Mouse (Mus musculus) heart, embryonic 14.5 days (tissue): Measurements from ENCODE around the gene Mid1. TPM values are rescaled to one million over a fixed set of nuclear protein-coding genes. Genes with fewer than 3 reads are reported as not detected.
"Not testable (repeated sequence)": the region's sequence is repeated elsewhere in the genome, so short reads cannot be mapped to it uniquely, and the experiment has no call there.

ENCODE experiments used
- ATAC-seq: fragments of 200-750 bp; cut with Nextera tagmentation; 2 replicates; pipeline ENCODE4 v1.8.0; 2017; ENCODE audit warnings: low read depth, moderate TSS enrichment; ENCODE audit not compliant: insufficient number of reproducible peaks, insufficient read depth, low FRiP score
- H3K27ac ChIP-seq, 2 experiments: fragments of 200-500 bp in 1 of 2; fragments of 300-500 bp in 1 of 2; sonication (generic) in 1 of 2; replicated peaks in 1 of 2; 2 replicates each; pipeline ENCODE4 v1.5.1; 2012 to 2014; ENCODE audit warnings: low read depth in 2 of 2, low read length in 2 of 2, control low read depth in 1 of 2, mild to moderate bottlenecking in 1 of 2, mixed read lengths in 1 of 2; ENCODE audit not compliant: control insufficient read depth in 1 of 2, insufficient read depth in 1 of 2
- H3K27me3 ChIP-seq: fragments of 300-500 bp; sonication (generic); 2 replicates; pipeline ENCODE4 v1.6.1; 2014; ENCODE audit warnings: mild to moderate bottlenecking, low read length, control low read depth; ENCODE audit not compliant: control insufficient read depth, insufficient read depth
- H3K36me3 ChIP-seq: fragments of 300-500 bp; sonication (generic); 2 replicates; pipeline ENCODE4 v1.6.1; 2014; ENCODE audit warnings: mild to moderate bottlenecking, control low read depth, low read length, mixed read lengths; ENCODE audit not compliant: control insufficient read depth, insufficient read depth
- H3K4me1 ChIP-seq, 2 experiments: fragments of 200-500 bp in 1 of 2; fragments of 300-500 bp in 1 of 2; sonication (generic) in 1 of 2; 2 replicates each; pipeline ENCODE4 v1.6.1; 2012 to 2014; ENCODE audit warnings: low read length in 2 of 2, control low read depth in 1 of 2, mixed read lengths in 1 of 2; ENCODE audit not compliant: control insufficient read depth in 2 of 2, insufficient read depth in 2 of 2
- H3K4me2 ChIP-seq: fragments of 300-500 bp; sonication (generic); 2 replicates; pipeline ENCODE4 v1.6.1; 2014; ENCODE audit warnings: mild to moderate bottlenecking, low read length
- H3K4me3 ChIP-seq, 2 experiments: fragments of 200-500 bp in 1 of 2; fragments of 300-500 bp in 1 of 2; sonication (generic) in 1 of 2; 2 replicates each; pipeline ENCODE4 v1.5.1; 2012 to 2014; ENCODE audit warnings: low read length in 2 of 2, mild to moderate bottlenecking in 2 of 2, control low read depth in 1 of 2, low read depth in 1 of 2, moderate library complexity in 1 of 2; ENCODE audit not compliant: control insufficient read depth in 1 of 2, insufficient read depth in 1 of 2
- H3K9ac ChIP-seq: fragments of 300-500 bp; sonication (generic); 2 replicates; pipeline ENCODE4 v1.6.1; 2014; ENCODE audit warnings: mild to moderate bottlenecking, low read length
- H3K9me3 ChIP-seq: fragments of 300-500 bp; sonication (generic); 2 replicates; pipeline ENCODE4 v1.6.1; 2016; ENCODE audit warnings: low read length, control low read depth; ENCODE audit not compliant: control insufficient read depth
- WGBS: fragments of 180-500 bp; shearing (Covaris S2); extraction: QIAGEN DNeasy Blood & Tissue Kit; methylation state at CpG from one replicate; pipeline ENCODE4 v1.1.7; 2014; 5-methylcytosine and 5-hydroxymethylcytosine counted together
- polyA plus RNA-seq: library from polyadenylated mRNA; unstranded; fragments of >200 nt; fragmentation: Nextera tagmentation; extraction: Ambion mirVana; gene quantifications from 2 replicates; pipeline ENCODE4 v1.2.1, GENCODE M21; 2014

Mid1 gene
- polyA plus RNA-seq, 1 experiment from 2014 or later, result 8.1 TPM

GRCm38 (mm10) chrX:170001388-170001695 lies 316.3 kb downstream of the Mid1 start:
- 41% methylated on average over 10 of the region's 12 CpGs for whole genome bisulfite sequencing
- not testable (repeated sequence) for H3K4me2 ChIP-seq, H3K9ac ChIP-seq, H3K36me3 ChIP-seq, H3K27me3 ChIP-seq, ATAC-seq, H3K4me1 ChIP-seq, H3K4me3 ChIP-seq, H3K27ac ChIP-seq
- peaks cover 43% of the 10 kb centered on the region for H3K9me3 ChIP-seq

GRCm38 (mm10) chrX:170002510-170003197 lies 317.7 kb downstream of the Mid1 start:
- not testable (repeated sequence) for ATAC-seq, H3K4me3 ChIP-seq, H3K4me2 ChIP-seq, H3K27ac ChIP-seq, H3K9ac ChIP-seq, H3K4me1 ChIP-seq, H3K27me3 ChIP-seq, H3K36me3 ChIP-seq
- H3K9me3 ChIP-seq, result peaks cover 41% of the 10 kb centered on the region
- WGBS, result 52% methylated on average over 14 of the region's 18 CpGs

DNA sequence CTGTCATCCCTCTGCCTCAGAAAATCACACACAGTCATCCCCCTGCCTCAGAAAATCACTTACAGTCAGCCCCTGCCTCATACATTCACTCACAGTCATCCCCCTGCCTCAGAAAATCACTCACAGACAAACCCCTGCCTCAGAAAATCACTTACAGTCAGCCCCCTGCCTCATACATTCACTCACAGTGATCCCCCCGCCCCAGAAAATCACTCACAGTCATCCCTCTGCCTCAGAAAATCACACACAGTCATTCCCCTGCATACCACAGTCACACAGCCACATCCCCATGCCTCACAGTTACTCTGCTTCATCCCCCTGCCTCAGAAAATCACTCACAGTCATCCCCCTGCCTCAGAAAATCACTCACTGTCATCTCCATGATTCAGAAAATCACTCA lies 318.5 kb downstream of the Mid1 start:
- peaks cover 44% of the 10 kb centered on the region for H3K9me3 ChIP-seq
- 32% methylated on average over 1 of the region's 1 CpGs for WGBS
- H3K36me3 ChIP-seq, H3K27me3 ChIP-seq, H3K27ac ChIP-seq, H3K4me3 ChIP-seq, H3K9ac ChIP-seq, ATAC-seq, H3K4me2 ChIP-seq, H3K4me1 ChIP-seq: not testable (repeated sequence)

DNA sequence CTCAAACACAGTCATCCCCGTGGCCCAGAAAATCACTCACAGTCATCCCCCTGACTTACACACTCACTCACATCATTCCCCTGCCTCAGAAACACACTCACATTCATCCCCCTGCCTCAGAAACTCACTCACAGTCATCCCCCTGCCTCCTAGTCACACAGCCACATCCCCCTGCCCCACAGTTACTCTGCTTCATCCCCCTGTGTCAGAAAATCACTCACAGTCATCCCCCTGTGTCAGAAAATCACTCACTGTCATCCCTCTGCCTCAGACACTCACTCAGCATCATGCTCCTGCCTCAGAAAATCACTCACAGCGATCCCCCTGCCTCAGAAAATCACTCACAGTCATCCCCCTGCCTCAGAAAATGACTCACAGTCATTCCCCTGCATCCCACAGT lies 319.2 kb downstream of the Mid1 start:
- peaks cover 48% of the 10 kb centered on the region for H3K9me3 ChIP-seq
- not testable (repeated sequence) for H3K9ac ChIP-seq, H3K4me2 ChIP-seq, H3K4me3 ChIP-seq, H3K36me3 ChIP-seq, ATAC-seq, H3K27ac ChIP-seq, H3K27me3 ChIP-seq, H3K4me1 ChIP-seq
- 58% methylated on average over 2 of the region's 2 CpGs for WGBS

GRCm38 (mm10) chrX:170004793-170005192 lies 319.8 kb downstream of the Mid1 start:
- WGBS, result 44% methylated on average over 5 of the region's 5 CpGs
- not testable (repeated sequence) for H3K4me2 ChIP-seq, ATAC-seq, H3K4me1 ChIP-seq, H3K27ac ChIP-seq, H3K27me3 ChIP-seq, H3K36me3 ChIP-seq, H3K4me3 ChIP-seq, H3K9ac ChIP-seq
- H3K9me3 ChIP-seq, result peaks cover 48% of the 10 kb centered on the region

- WGBS, result 25% methylated on average over 13 of the region's 13 CpGs
These were observed 320.2 kb downstream of the Mid1 start for GRCm38 (mm10) chrX:170005194-170005593.

GRCm38 (mm10) chrX:170005695-170006297 lies 320.8 kb downstream of the Mid1 start:
- not testable (repeated sequence) for H3K36me3 ChIP-seq, H3K9ac ChIP-seq, ATAC-seq, H3K4me3 ChIP-seq, H3K4me1 ChIP-seq, H3K4me2 ChIP-seq, H3K27me3 ChIP-seq, H3K27ac ChIP-seq
- H3K9me3 ChIP-seq, result peaks cover 48% of the 10 kb centered on the region
- 59% methylated on average over 1 of the region's 1 CpGs for WGBS

More at GRCm38 (mm10) chrX:170005194-170005593, 320.2 kb downstream of the Mid1 start:
- not testable (repeated sequence) for ATAC-seq, H3K4me2 ChIP-seq, H3K4me1 ChIP-seq, H3K27me3 ChIP-seq, H3K36me3 ChIP-seq, H3K4me3 ChIP-seq, H3K9ac ChIP-seq, H3K27ac ChIP-seq
- H3K9me3 ChIP-seq, result peaks cover 47% of the 10 kb centered on the region
